Mouse (Mus musculus): Measurements from ENCODE around the gene Atg2a. TPM values are rescaled to one million over a fixed set of nuclear protein-coding genes. Genes with fewer than 3 reads are reported as not detected.
A peak's percentile ranks its signal among the peaks of the same experiment; 100 is the strongest.

Atg2a gene
- polyA plus RNA-seq, 1 experiment from 2014 or later: 6.9 TPM

DNA sequence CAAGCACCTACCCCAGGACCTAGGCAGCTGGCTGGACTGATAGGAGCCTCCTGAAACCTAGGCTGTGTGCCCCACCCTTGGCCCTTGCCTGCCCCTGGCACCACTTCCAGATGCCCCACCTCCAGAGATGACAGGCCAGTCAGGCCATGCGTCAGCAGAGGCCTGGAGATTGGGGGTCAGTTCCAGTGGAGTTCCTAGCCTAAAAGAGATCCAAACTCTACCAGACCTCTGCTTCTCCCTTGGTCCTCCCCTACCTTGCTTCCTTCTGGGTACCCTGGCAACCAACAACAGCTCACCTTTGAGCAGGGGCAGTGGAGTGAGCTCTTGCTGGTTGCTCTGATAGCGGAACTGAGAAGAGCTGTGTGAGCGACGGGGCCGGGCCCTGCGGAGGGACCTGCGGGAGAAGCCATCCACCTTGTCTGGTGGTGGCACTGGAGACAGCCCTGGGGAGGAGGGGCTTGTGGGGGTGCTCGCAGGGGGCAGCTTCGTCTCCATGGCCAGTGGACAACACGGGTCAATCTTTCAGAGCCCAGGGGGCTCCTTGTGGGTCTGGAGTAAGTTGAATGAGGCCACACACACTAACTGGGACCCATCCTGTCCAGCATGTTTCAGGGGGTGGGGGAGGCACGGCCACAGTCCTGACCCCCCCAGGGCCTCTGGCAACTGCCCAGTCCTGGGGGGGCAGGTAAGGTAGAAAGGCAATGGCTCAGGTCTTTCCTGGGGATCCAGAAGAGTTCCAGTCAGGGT is 7.0 kb upstream of the Atg2a start:
- WGBS: 60% methylated on average over 11 of the region's 11 CpGs
- Histone ChIP-seq H3K27me3 (replicated peaks) (no peaks in the 10 kb centered on the region), H3K9me3 (no peaks in the 10 kb centered on the region), H3K4me2 (replicated peaks) (peak overlapping the region; percentile 85), H3K4me1 (replicated peaks) (peaks cover 19% of the 10 kb centered on the region), H3K36me3 (0 out of 2 replicates have a peak, but pooled peaks cover 12% of the 10 kb centered on the region), H3K27ac (no peak overlapping the region), H3K4me3 (replicated peaks) (peak overlapping the region; percentile 76), H3K9ac (peak overlapping the region; percentile 78)
- no peak for ATAC-seq

DNA sequence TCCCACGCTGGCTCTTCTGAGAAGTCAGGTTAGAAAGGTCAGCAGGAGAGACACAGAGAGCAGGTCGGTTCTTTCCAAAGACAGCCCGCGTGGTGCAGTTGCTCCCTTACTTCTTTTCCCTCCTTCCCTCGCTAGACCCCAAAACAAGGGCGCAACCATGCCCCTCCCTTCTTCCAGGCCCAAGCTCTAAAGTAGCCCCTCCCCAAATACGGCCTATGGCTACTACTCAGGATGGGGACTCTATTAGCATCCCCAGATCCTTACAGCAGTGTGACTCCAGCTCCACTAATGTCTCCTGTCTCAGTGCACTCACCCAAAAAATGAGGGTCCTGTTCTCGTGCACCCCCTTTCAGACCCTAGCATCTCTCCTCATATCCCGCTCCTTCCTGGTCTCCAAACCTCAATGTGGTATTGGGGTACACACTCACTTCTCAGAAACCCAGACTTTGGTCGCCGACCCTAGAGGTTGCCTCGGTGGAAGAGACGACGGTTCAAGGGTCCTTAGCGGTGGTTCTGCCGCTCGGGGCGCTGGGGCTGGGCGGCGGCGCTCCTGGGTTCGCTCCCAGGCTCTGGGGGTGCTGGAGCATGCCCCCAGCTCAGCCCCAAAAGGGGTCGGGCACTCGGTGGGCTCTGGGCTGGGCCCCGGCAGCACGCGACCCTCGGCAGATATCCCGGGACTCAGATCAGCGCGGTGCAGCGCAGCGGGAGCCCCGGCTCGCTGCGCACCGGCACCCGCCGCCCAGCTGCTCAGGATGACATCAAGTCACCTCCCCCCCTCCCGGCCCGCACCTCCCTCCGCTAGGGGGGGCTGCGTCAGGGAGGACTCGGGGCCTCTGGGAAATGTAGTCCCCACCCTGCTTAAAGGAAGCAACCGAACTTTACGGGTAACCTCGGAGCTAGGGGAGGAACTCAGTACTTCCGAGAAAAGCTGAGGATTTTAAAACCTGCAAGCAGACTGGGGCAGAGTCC is 6.1 kb upstream of the Atg2a start, which contains the start of gene Ppp2r5b:
Ppp2r5b (minus strand) TSS at position 789 of the 969 bp plus-strand sequence.
- Histone ChIP-seq H3K9ac (peak within 1 kb of the TSS; percentile 78), H3K27me3 (replicated peaks) (no peaks in the 10 kb centered on the region), H3K4me1 (replicated peaks) (peaks cover 26% of the 10 kb centered on the region), H3K27ac (peak within 1 kb of the TSS; percentile 98), H3K9me3 (no peaks in the 10 kb centered on the region), H3K36me3 (0 out of 2 replicates have a peak, but pooled peaks cover 7% of the 10 kb centered on the region), H3K4me3 (replicated peaks) (peak within 1 kb of the TSS; percentile 76), H3K4me2 (replicated peaks) (peak within 1 kb of the TSS; percentile 85)
- 3% methylated on average over 48 of the region's 48 CpGs for WGBS
- peak; percentile 96 for ATAC-seq

DNA sequence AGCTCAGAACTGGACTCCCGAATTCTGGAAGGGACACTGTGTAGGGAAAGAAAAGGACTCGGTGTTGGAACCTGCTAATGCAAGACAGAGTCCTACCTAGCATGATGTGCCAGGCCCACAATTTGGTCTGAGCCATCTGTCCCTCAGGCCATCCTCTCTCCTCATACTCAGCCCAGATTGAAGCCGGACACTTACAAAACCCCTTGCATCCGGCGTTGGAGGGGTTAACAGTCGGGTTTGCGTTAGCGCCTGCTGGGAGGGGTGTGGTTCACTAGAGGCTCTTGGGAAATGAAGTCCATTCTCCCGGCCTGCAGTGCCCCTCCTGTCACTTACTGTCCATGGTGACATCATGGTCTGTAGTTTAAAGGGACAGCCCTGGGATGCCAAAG is 5.4 kb upstream of the Atg2a start:
- ATAC-seq: peak; percentile 92
- no peaks in the 10 kb centered on the region for H3K9me3 ChIP-seq

GRCm38 (mm10) chr19:6236842-6237241 is 4.6 kb upstream of the Atg2a start:
- Histone ChIP-seq H3K27me3 (replicated peaks) (no peaks in the 10 kb centered on the region), H3K4me2 (replicated peaks) (no peak overlapping the region), H3K36me3 (0 out of 2 replicates have a peak, but pooled peaks cover 2% of the 10 kb centered on the region), H3K4me1 (replicated peaks) (peaks cover 26% of the 10 kb centered on the region), H3K9me3 (no peaks in the 10 kb centered on the region), H3K4me3 (replicated peaks) (no peak overlapping the region), H3K27ac (0 out of 2 replicates have a peak overlapping the region, but pooled peaks have one; percentile 98), H3K9ac (no peak overlapping the region)
- no peak for ATAC-seq
- 67% methylated on average over 7 of the region's 7 CpGs for WGBS

More for the DNA sequence above, 5.4 kb upstream of the Atg2a start:
- 2% methylated on average over 9 of the region's 9 CpGs for WGBS
- no peaks in the 10 kb centered on the region for H3K27me3 ChIP-seq (replicated peaks)
- H3K27ac ChIP-seq: peak overlapping the region; percentile 98
- H3K4me3 ChIP-seq (replicated peaks): peak overlapping the region; percentile 76
- H3K4me2 ChIP-seq (replicated peaks): peak overlapping the region; percentile 85
- H3K4me1 ChIP-seq (replicated peaks): peaks cover 26% of the 10 kb centered on the region
- 0 out of 2 replicates have a peak, but pooled peaks cover 2% of the 10 kb centered on the region for H3K36me3 ChIP-seq
- peak overlapping the region; percentile 78 for H3K9ac ChIP-seq

DNA sequence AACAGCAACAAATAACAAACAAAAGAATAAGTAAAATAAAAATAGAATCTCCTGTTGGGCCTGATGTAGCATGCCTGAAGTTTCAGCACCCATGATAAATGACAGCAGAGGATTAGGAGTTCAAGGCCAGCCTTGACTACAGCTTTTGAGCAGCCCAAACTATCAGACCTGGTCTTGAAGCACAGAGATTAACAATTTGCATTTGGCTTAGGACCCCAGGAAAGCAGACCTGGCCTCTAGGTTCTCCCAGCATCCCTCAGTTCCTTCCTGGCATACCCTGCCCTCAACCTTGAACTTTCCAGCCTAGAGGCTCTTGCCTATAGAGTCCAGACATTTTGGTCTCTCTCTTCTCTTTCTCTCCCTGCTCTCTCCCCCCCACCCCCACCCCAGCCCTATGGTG is 2.7 kb upstream of the Atg2a start:
- H3K27ac ChIP-seq: no peak overlapping the region
- H3K4me2 ChIP-seq (replicated peaks): no peak overlapping the region
- H3K36me3 ChIP-seq: no peaks in the 10 kb centered on the region
- H3K9ac ChIP-seq: no peak overlapping the region
- H3K27me3 ChIP-seq (replicated peaks): no peaks in the 10 kb centered on the region
- H3K4me1 ChIP-seq (replicated peaks): peaks cover 39% of the 10 kb centered on the region
- H3K4me3 ChIP-seq (replicated peaks): no peak overlapping the region
- no peaks in the 10 kb centered on the region for H3K9me3 ChIP-seq
- no peak for ATAC-seq

GRCm38 (mm10) chr19:6240136-6240535 is 1.3 kb upstream of the Atg2a start:
- Histone ChIP-seq H3K27me3 (replicated peaks) (no peaks in the 10 kb centered on the region), H3K9ac (no peak overlapping the region), H3K4me3 (replicated peaks) (no peak overlapping the region), H3K4me1 (replicated peaks) (peaks cover 31% of the 10 kb centered on the region), H3K9me3 (no peaks in the 10 kb centered on the region), H3K36me3 (0 out of 2 replicates have a peak, but pooled peaks cover 4% of the 10 kb centered on the region), H3K4me2 (replicated peaks) (no peak overlapping the region), H3K27ac (no peak overlapping the region; the same call in 1 of the 2 replicates)
- 38% methylated on average over 1 of the region's 1 CpGs for WGBS
- ATAC-seq: no peak

GRCm38 (mm10) chr19:6240725-6241124 is 743 bp upstream of the Atg2a start:
- 28% methylated on average over 5 of the region's 5 CpGs for WGBS
- no peak overlapping the region for H3K9ac ChIP-seq
- H3K9me3 ChIP-seq: no peaks in the 10 kb centered on the region
- 0 out of 2 replicates have a peak overlapping the region, but pooled peaks have one; percentile 36 for H3K27ac ChIP-seq
- ATAC-seq: no peak
- H3K4me2 ChIP-seq (replicated peaks): peak overlapping the region; percentile 36; the same call in 1 of the 2 replicates
- peaks cover 7% of the 10 kb centered on the region for H3K36me3 ChIP-seq
- peaks cover 28% of the 10 kb centered on the region for H3K4me1 ChIP-seq (replicated peaks)
- H3K27me3 ChIP-seq (replicated peaks): no peaks in the 10 kb centered on the region
- no peak overlapping the region for H3K4me3 ChIP-seq (replicated peaks)

GRCm38 (mm10) chr19:6242281-6242680 is 813 bp downstream of the Atg2a start:
- Histone ChIP-seq H3K4me1 (replicated peaks) (peaks cover 19% of the 10 kb centered on the region), H3K4me2 (replicated peaks) (peak overlapping the region; percentile 91), H3K4me3 (replicated peaks) (peak overlapping the region; percentile 74), H3K27ac (peak overlapping the region; percentile 81; the same call in 1 of the 2 replicates), H3K36me3 (peaks cover 20% of the 10 kb centered on the region), H3K9me3 (no peaks in the 10 kb centered on the region), H3K9ac (peak overlapping the region; percentile 92), H3K27me3 (replicated peaks) (no peaks in the 10 kb centered on the region)
- WGBS: 0% methylated on average over 4 of the region's 4 CpGs
- peak; percentile 19 for ATAC-seq

- H3K9me3 ChIP-seq: no peaks in the 10 kb centered on the region
- H3K36me3 ChIP-seq: peaks cover 25% of the 10 kb centered on the region
- H3K4me2 ChIP-seq (replicated peaks): peak overlapping the region; percentile 91
- no peak for ATAC-seq
- WGBS: 75% methylated on average over 5 of the region's 5 CpGs
- no peak overlapping the region for H3K9ac ChIP-seq
- no peaks in the 10 kb centered on the region for H3K27me3 ChIP-seq (replicated peaks)
- peaks cover 19% of the 10 kb centered on the region for H3K4me1 ChIP-seq (replicated peaks)
- H3K27ac ChIP-seq: no peak overlapping the region
- H3K4me3 ChIP-seq (replicated peaks): 0 out of 2 replicates have a peak overlapping the region, but pooled peaks have one; percentile 6
These were observed 1.8 kb downstream of the Atg2a start for GRCm38 (mm10) chr19:6243226-6243625.

GRCm38 (mm10) chr19:6245806-6246205 is 4.3 kb downstream of the Atg2a start:
- Histone ChIP-seq H3K27ac (no peak overlapping the region), H3K27me3 (replicated peaks) (no peaks in the 10 kb centered on the region), H3K9ac (no peak overlapping the region), H3K4me2 (replicated peaks) (no peak overlapping the region), H3K36me3 (peaks cover 32% of the 10 kb centered on the region), H3K9me3 (no peaks in the 10 kb centered on the region), H3K4me1 (replicated peaks) (peaks cover 13% of the 10 kb centered on the region), H3K4me3 (replicated peaks) (no peak overlapping the region)
- no peak for ATAC-seq
- 48% methylated on average over 1 of the region's 1 CpGs for WGBS

- Histone ChIP-seq H3K9ac (no peak overlapping the region), H3K4me1 (replicated peaks) (peaks cover 8% of the 10 kb centered on the region; the same call in 1 of the 2 replicates), H3K9me3 (no peaks in the 10 kb centered on the region), H3K27me3 (replicated peaks) (no peaks in the 10 kb centered on the region), H3K4me3 (replicated peaks) (no peak overlapping the region), H3K4me2 (replicated peaks) (no peak overlapping the region), H3K36me3 (peaks cover 46% of the 10 kb centered on the region), H3K27ac (no peak overlapping the region)
- ATAC-seq: no peak
- 93% methylated on average over 29 of the region's 29 CpGs for WGBS
These were observed 6.2 kb downstream of the Atg2a start for GRCm38 (mm10) chr19:6247526-6248300.

All from intestine, embryonic 15.5 days (tissue).